Mouse (Mus musculus) testis, adult 2 months (tissue): ENCODE data around the gene Ebf3.

Experiments
- CTCF ChIP-seq: fragments of 200-500 bp; IDR thresholded peaks from 2 replicates; pipeline ENCODE4 v1.5.1; 2012; ENCODE audit warnings: low read depth, mild to moderate bottlenecking, inconsistent platforms, low read length, moderate library complexity; ENCODE audit not compliant: control insufficient read depth, insufficient read depth, insufficient replicate concordance
- POLR2A ChIP-seq: fragments of 200-500 bp; IDR thresholded peaks from 2 replicates; pipeline ENCODE4 v1.6.1; 2012; ENCODE audit warnings: low read depth, mild to moderate bottlenecking, inconsistent platforms, low read length, moderate library complexity; ENCODE audit not compliant: control insufficient read depth

- TF ChIP-seq POLR2A (no peak), CTCF (no peak)
These were observed 51.9 kb downstream of the Ebf3 start for GRCm38 (mm10) chr7:137262330-137262729.
